Mouse (Mus musculus) heart, postnatal 14 days (tissue): ENCODE results near the gene Lgr6. TPM values are rescaled to one million over a fixed set of nuclear protein-coding genes. Genes with fewer than 3 reads are reported as not detected.
"Not testable (repeated sequence)": the region's sequence is repeated elsewhere in the genome, so short reads cannot be mapped to it uniquely, and the experiment has no call there.

Experiments used
- DNase-seq, 2 experiments: peaks; one replicate each; pipeline ENCODE4 v3.0.0; 2021 to 2022
- intact Hi-C: fragments of 180-260 bp; cut with DNase I; formaldehyde crosslinking; loops from one replicate; pipeline ENCODE4 v1.15.1; 2025
- total RNA-seq, 2 experiments: library from RNA; stranded (reverse); gene quantifications; 2 replicates each; pipeline ENCODE4 v1.2.3; 2021

Lgr6 gene
- total RNA-seq, 2 experiments from 2014 or later, result 14.5 to 15.5 TPM

DNA sequence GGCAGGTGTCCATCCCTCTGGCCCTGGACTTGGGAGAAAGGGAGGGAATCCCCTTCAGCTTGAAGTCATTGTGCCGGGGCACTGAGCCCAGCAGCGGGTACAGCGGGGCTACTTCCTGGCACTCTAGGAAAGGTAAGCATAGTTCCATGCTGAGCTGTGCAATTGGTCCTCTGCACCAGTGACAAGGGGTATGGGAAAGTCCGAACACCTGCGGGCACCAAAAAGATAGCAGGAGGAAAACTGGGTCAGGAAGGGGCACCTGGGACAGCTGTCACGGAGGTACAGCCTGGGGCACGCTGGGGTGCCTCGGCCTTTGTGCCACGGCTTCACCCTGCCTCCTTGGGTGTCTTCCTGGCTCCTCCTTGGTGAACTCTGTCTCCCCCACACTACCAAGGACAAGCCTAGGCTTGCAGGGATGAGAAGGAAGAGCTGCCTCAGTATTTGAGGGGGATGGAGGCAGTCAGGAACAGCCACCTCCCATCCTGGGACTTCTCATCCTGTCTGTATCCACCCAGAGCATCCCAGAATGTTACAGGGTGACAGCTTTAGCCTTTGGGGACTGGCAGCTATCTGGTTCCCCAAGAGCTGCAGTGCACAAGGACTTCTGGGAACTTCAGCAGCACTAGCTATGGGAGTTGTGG lies 24.6 kb upstream of the Lgr6 start:
- intact Hi-C loops, result loop anchor here (2.0 kb wide), 1 partner anchor 17 kb away; no protein-coding TSS in a partner anchor
- no peak for DNase-seq

GRCm38 (mm10) chr1:135128986-135129385 lies 23.9 kb upstream of the Lgr6 start:
- intact Hi-C loops, result no loop called here
- no peak for DNase-seq

GRCm38 (mm10) chr1:135128011-135128441 lies 22.9 kb upstream of the Lgr6 start:
- no peak for DNase-seq
- intact Hi-C loops, result no loop called here

GRCm38 (mm10) chr1:135126443-135127027 lies 21.5 kb upstream of the Lgr6 start:
- DNase-seq, result no peak
- intact Hi-C loops, result no loop called here

- DNase-seq, result no peak
- intact Hi-C loops, result no loop called here
These were observed 20.9 kb upstream of the Lgr6 start for GRCm38 (mm10) chr1:135125990-135126389.

GRCm38 (mm10) chr1:135124573-135125363 lies 19.7 kb upstream of the Lgr6 start:
- DNase-seq, result no peak

DNA sequence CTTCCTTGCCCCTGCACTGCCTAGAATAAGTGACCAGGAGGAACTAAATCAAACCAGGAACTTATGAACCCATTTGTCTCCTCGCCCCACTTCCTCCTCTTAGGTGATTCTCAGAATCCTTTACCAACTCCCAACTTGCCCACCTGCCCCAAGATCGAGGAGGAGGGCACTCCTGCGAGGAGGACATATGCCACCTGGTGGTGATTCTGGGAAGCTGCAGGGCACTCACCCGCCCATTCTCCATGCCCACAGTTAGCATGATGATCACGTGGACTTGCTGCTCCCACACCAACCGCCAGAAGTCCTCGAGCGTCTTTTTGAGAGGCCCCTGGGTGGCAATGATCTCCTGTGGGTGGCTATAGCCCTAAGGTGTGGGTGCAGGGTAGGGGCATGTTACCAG lies 7.6 kb upstream of the Lgr6 start:
- DNase-seq, result peak in 1 of 2 experiments; percentile 50
- intact Hi-C loops, result loop anchor here (2.0 kb wide), 1 partner anchor 18 kb away; no protein-coding TSS in a partner anchor

More at GRCm38 (mm10) chr1:135124573-135125363, 19.7 kb upstream of the Lgr6 start:
- intact Hi-C loops, result no loop called here

DNA sequence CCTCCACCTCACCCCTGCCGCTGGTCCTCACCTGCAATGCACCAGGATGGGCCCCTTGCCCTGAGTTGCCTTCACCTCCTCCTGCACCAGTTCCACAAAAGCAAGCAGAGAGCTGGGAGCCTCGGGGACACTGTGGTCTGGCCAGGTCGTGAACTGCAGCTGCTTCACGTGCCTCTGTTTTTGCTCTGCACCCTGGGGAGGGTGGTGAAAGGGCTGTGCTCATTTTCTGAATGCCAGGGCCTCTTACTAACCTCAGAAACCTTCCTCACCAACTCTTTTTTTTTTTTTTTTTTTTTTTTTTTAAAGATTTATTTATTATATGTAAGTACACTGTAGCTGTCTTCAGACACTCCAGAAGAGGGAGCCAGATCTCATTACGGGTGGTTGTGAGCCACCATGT lies 6.2 kb upstream of the Lgr6 start:
- not testable (repeated sequence) for DNase-seq
- intact Hi-C loops, result loop anchor here (2.0 kb wide), 1 partner anchor 258 kb away; no protein-coding TSS in a partner anchor

DNA sequence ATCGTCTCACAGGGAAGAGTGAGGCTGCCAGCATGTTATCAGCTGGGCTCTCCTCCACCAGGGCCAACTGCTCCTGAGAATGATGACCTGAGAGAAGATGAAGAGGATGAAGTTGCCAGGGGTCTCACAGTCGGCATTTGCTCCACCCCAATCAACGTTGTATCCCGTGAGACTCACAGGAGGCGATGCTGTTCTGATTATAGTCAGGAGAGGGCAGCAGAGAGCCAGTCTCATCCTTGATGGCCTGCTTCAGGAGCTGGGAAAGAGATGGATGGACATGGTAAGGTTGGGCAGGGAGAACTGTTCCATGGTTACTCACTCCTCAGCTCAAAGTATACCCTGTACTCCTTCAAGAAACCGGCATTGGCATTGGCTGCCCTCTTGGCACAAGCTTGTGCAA lies 5.0 kb upstream of the Lgr6 start:
- intact Hi-C loops, result loop anchor here (2.0 kb wide), 1 partner anchor 259 kb away; no protein-coding TSS in a partner anchor
- peak; percentile 75 to 87 for DNase-seq

GRCm38 (mm10) chr1:135108611-135109010 lies 3.5 kb upstream of the Lgr6 start:
- intact Hi-C loops, result loop anchor here (5.0 kb wide), 1 partner anchor 76 kb away; no protein-coding TSS in a partner anchor
- peak; percentile 47 to 70 for DNase-seq

DNA sequence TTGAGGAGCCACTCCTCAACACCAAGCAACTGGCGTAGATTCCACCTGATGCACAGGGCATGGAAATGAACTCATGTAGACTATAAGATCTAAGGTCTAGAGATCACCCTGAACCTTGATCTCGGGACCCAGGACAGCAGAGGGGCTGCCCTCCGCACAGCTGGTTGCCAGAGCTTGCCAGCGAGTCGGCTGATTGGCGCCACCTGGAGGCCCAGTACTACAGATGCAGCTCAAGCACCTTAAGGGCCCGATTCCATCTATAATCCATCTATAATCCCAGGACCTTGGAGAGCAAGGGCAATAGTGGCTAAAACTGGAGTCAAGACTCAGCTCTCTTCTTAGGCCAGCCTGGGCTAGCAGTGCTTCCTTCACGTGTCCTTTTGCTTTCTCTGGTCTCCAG lies 875 bp upstream of the Lgr6 start:
- intact Hi-C loops, result loop anchor here (1.0 to 5.0 kb wide), 2 partner anchors 74 to 117 kb away; no protein-coding TSS in a partner anchor
- DNase-seq, result peak; percentile 80 to 84

DNA sequence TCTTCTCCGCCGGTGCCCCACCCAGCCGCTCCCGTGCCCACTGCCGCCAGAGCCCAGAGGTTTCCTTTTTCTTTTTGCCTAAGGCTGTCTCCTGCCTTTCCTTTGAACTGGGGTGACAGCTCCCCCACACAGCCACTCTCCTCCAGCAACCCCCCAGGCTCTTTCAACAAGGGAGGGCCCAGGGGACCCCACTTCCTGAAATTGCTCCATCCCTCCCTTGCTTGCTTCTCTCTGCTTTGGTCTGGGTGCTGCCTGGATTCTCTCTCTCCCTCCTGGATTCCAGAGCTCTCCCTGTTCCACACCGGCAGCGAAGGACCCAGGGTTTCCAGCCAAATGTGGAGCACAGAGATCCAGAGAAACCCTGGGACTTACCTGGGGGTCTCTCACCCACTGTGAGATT lies 4.7 kb downstream of the Lgr6 start:
- intact Hi-C loops, result no loop called here

GRCm38 (mm10) chr1:135098441-135098840 lies 6.6 kb downstream of the Lgr6 start:
- intact Hi-C loops, result no loop called here

More for the DNA sequence above, 4.7 kb downstream of the Lgr6 start:
- no peak for DNase-seq

DNA sequence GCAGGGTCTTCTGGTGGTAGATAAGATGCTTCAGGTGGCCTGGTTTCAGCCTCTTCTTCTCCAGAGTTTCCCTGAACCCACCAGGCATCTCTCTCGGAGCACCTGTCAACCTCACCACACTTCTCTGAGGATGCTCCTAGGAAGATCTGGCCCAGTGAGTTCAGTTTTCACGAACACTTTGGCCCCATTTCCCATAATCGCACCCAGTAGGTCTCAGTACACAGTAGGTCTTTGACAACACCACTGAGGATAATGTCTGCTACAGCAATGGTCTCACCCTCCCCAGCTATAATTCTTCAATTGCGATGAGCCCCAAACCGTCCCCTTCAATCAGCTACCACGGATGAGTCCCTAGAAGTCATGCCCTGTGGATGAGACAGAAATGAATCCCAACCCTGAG lies 7.6 kb downstream of the Lgr6 start:
- DNase-seq, result no peak
- intact Hi-C loops, result no loop called here

More at GRCm38 (mm10) chr1:135098441-135098840, 6.6 kb downstream of the Lgr6 start:
- peak; percentile 78 to 82 for DNase-seq

DNA sequence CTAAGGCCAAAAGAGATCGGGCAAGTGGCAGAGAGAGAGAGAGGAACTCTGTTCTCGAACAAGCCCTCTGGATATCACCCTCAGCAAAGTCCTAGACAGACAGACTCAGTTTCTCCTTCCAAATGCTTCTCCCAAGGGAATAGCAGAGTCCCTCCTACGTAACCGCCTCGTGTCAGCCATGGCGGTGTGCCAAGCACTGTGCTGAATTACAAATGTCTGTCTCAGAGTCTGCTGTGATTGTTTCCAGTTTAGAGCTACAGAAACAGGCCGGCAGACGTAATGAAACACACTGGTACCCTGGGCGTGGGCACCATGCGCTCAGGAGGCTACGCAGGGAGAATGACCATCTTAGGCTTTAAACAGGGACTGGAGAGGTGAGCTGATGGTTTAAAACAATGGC lies 8.8 kb downstream of the Lgr6 start:
- DNase-seq, result no peak
- intact Hi-C loops, result no loop called here

- intact Hi-C loops, result no loop called here
- DNase-seq, result no peak
These were observed 9.9 kb downstream of the Lgr6 start for GRCm38 (mm10) chr1:135095189-135095588.

DNA sequence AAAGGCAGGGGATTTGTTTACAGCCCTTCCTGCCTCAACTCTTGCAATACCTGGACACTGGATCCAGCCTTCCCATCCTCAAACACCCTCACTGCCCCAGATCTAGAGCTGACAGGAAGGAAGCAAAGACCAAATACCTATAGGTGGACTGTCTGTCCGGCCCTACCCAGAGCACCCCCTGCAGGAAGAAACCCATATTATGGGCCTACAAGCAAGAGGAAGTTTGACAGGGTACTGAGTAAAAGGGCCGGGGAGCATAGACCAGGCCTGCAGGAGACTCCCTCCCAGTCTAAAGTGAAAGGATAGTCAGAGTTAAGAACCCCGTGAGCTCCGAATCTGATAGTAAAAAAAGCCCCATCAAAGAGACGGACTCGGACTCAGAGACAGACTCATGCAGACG lies 10.4 kb downstream of the Lgr6 start:
- intact Hi-C loops, result no loop called here
- DNase-seq, result no peak

DNA sequence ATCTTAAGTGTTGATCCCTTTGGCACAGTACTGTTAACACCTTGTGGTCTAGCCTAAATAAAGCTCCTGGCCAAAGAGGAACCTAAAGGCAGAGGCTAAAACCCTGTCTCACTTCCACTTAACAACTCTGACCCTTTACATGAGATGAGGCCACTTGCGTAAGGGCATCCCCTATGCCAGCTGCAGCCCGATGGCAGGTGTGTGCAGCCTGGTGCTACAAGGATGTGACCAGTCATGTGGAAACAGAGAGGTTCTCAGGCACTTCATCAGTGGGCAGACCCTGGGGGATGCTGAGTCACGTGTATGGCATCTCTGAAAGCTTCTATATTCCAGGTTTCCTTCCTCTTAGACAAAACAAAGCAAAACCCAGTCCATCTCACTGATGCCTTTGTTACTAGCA lies 14.2 kb downstream of the Lgr6 start:
- no peak for DNase-seq
- intact Hi-C loops, result no loop called here

DNA sequence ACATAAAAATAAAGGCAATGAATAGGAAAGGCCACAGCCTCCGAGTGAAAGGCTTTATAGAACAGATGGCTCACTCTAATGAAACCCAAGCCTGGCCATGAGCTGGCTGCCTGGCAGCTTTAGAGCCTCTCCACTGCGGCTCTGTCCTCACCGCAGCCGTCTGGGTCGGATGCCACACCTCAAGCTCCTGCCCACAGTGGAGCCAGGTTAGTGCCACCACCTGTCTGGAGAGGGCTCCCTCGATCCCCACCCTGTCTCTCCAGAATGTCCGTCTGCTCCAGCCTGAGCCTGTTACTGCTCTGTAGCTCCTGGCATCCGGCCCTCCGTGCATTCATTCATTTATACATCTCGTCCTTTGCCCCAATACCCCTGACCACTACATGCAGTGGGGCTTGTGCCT lies 15.4 kb downstream of the Lgr6 start:
- DNase-seq, result no peak
- intact Hi-C loops, result no loop called here

DNA sequence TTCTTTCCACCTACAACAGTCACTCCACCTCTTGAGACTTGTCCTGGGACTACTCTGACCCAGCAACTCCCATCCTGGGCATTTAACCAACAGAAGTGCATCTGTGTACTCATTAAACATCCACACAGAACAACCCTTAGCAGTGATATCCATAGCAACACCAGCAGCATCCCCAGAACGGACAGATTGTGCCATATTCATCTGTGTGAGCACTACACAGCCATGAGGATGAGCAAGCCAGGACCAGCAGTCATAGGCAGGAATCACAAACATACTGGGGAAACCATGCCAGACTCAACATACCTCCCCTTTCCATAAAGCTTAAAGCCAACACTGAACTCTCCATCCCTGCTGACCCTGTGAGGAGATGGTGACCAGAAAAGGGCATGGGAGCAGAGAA lies 17.7 kb downstream of the Lgr6 start:
- intact Hi-C loops, result no loop called here
- no peak for DNase-seq

DNA sequence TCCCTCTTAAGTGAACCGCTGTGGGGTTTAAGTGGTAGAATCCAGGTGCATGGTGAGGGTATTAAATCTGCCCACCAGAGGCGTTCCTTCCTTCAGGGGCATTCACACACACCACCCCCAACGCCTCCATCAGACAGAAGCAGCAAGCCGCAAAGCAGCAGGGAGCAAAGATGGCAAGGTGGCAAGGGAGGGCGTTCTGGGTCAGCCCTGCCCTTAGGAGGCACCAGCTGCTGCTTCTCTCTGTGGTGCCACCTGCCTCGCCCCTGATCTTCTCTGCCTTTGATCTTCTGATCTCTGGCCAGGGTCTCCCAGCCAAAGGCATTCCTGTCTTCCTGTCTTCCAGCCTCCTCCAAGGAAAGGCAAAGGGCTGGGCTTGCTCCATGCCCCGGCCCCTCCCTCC lies 19.1 kb downstream of the Lgr6 start:
- intact Hi-C loops, result no loop called here

More for the DNA sequence above, 19.1 kb downstream of the Lgr6 start:
- DNase-seq, result no peak
